Mouse (Mus musculus): ENCODE results near the gene Rpl32. TPM values are rescaled to one million over a fixed set of nuclear protein-coding genes. Genes with fewer than 3 reads are reported as not detected.

Rpl32 gene
- polyA plus RNA-seq (2012; rRNA removed): 276 and 321 TPM in 2 replicates

DNA sequence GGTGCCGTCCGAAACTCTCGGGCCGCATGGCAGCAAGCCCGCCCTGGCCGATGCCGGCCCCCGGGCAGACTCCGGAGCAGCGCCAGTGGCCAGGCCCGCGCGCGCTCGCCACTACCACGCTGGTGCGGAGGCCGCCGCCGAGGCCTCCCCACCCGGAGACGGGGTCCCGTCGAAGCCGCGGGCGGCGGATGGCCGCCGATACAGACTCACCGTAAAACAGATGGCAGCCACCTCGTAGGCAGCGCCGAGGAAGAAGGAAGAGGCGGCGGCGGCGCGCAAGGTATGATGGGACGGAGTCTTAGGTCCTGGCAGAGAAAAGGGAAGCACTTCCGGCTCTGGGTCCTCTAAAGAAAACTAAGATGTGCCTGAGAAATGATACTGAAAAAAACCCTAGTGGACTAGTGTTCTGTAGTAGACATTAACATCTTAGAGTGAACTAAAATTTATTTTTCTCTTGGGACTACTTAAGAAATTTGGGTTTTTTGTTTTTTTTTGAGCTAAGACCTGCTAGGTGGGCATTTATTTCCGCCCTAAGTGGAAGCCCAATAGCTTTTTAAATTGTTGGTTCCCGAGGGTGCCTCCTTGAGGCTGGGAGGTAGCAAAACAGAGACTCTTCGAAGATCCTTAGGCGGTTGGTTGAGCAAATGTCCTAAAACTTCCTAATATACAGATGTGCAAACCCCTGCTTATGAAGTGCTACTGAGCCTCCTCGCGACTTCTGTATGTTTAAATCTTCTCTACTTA, at the start of gene Rpl32:
TSS of gene Rpl32 (minus strand) at position 260 of the 744 bp plus-strand sequence.
- Histone ChIP-seq H3K4me1 (ENCODE audit: control insufficient read depth, insufficient read depth, low read length) (peaks cover 9% of the 10 kb centered on the region), H3K4me3 (replicated peaks; ENCODE audit: extremely low read depth, low read depth, low read length) (peak within 1 kb of the TSS; percentile 95)
- DNase-seq: peak; percentile 88
- TF ChIP-seq POLR2A (IDR thresholded peaks at IDR 0.05; ENCODE audit: borderline replicate concordance, extremely low read depth, low read depth, low read length) (peak; percentile 95), CTCF (IDR thresholded peaks at IDR 0.05; ENCODE audit: insufficient read depth, low read length) (peak; percentile 23; the same call in 1 of the 2 replicates)
- whole genome bisulfite sequencing: under 1% methylated on average over 47 of the region's 47 CpGs

DNA sequence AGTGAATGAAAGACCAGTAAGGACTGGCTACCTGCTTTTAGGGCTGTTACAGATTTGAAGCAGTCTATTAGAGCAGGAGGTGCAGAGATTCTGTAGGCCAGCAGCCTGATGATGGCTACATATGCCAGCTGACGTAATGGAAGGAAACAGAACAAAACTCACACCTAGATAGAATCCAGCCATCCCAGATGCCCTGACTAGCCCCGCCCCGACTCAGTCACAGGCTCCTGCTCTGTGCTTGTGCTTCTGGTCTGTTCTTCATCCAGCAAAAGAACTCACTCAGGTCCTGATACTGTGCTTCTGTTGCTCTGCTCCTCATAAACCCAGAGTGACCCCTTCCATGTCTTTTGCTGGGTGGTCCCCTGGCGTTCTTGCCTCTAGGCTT, 47.8 kb upstream of the Rpl32 start:
- 63% methylated on average over 4 of the region's 4 CpGs for WGBS
- no peaks in the 10 kb centered on the region for H3K4me1 ChIP-seq (ENCODE audit: control insufficient read depth, insufficient read depth, low read length)
- TF ChIP-seq CTCF (IDR thresholded peaks at IDR 0.05; ENCODE audit: insufficient read depth, low read length): no peak
- TF ChIP-seq POLR2A (IDR thresholded peaks at IDR 0.05; ENCODE audit: borderline replicate concordance, extremely low read depth, low read depth, low read length): no peak
- DNase-seq: no peak
- H3K4me3 ChIP-seq (replicated peaks; ENCODE audit: extremely low read depth, low read depth, low read length): no peak overlapping the region

DNA sequence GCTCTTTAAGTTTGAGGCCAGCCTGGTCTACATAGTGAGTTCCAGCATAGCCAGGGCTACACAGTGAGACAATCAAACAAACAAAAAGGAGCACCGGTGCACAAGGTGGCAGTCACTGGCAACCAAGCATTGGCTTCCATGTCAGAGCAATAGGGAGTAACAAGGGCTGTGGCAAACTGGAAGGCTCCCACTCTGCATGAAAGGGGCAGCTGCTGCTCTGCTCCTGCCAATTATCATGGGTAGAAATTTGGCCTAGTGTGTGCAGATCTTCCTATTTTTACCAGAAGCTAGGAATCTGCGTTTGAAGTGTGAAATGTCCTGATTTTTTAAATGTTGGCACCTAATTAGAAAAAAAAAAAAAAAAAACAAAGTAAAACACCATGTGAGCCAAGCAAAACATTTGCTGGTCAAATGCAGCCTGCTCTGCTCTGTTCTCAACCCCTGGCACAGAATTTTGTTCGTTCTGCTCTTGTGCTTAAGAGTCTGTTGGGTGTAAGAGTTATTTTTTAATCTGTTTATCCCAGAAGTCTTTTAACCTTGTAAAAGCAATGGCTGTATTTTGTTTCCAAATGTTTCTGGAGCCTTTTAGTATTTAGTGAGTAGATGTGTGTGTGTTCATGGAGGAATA, 47.3 kb upstream of the Rpl32 start:
- Histone ChIP-seq H3K4me3 (replicated peaks; ENCODE audit: extremely low read depth, low read depth, low read length) (no peak overlapping the region), H3K4me1 (ENCODE audit: control insufficient read depth, insufficient read depth, low read length) (no peaks in the 10 kb centered on the region)
- WGBS: 58% methylated on average over 3 of the region's 3 CpGs
- no peak for DNase-seq
- no peak for TF ChIP-seq CTCF (IDR thresholded peaks at IDR 0.05; ENCODE audit: insufficient read depth, low read length)
- no peak for TF ChIP-seq POLR2A (IDR thresholded peaks at IDR 0.05; ENCODE audit: borderline replicate concordance, extremely low read depth, low read depth, low read length)

DNA sequence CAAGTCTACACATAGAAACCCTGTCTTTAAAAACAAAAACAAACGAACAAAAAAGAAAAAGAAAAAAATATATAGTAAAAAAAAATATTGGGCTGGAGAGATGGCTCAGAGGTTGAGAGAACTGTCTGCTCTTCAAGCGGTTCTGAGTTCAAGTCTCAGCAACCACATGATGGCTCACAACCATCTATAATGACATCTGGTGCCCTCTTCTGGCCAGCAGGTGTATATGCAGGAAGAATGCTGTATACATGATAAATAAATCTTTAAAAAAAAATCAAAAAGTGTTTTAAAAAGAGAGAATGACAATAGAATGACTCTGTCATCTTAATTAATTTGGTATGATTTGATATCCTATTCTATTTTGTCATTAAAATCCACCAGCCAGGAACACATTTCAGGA, 45.9 kb upstream of the Rpl32 start:
- WGBS: 68% methylated on average over 2 of the region's 2 CpGs
- no peak overlapping the region for H3K4me3 ChIP-seq (replicated peaks; ENCODE audit: extremely low read depth, low read depth, low read length)
- DNase-seq: no peak
- TF ChIP-seq CTCF (IDR thresholded peaks at IDR 0.05; ENCODE audit: insufficient read depth, low read length): 0 out of 2 replicates have a peak, but pooled peaks have one; percentile 10
- TF ChIP-seq POLR2A (IDR thresholded peaks at IDR 0.05; ENCODE audit: borderline replicate concordance, extremely low read depth, low read depth, low read length): no peak
- H3K4me1 ChIP-seq (ENCODE audit: control insufficient read depth, insufficient read depth, low read length): no peaks in the 10 kb centered on the region

DNA sequence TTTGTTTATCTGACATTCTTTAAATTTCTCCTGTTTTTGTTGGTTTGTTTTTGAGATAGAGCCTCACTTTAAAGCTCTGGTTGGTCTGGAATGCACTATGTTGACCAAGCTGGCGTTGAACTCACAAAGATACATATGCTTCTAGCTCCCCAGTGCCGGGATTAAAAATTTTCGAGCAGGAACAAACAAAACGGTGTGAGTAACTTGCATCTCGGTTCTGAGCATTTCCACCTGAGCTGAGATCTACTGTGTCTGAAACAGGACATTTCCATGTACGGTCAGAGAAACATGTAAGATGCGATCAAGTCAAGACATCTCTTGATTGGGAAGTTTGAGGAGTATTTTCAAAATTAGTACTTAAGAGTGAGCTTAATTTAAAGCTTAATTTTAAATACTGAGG, 45.4 kb upstream of the Rpl32 start:
- H3K4me3 ChIP-seq (replicated peaks; ENCODE audit: extremely low read depth, low read depth, low read length): no peak overlapping the region
- H3K4me1 ChIP-seq (ENCODE audit: control insufficient read depth, insufficient read depth, low read length): no peaks in the 10 kb centered on the region
- TF ChIP-seq POLR2A (IDR thresholded peaks at IDR 0.05; ENCODE audit: borderline replicate concordance, extremely low read depth, low read depth, low read length) (no peak), CTCF (IDR thresholded peaks at IDR 0.05; ENCODE audit: insufficient read depth, low read length) (no peak)
- WGBS: 43% methylated on average over 7 of the region's 7 CpGs
- no peak for DNase-seq

DNA sequence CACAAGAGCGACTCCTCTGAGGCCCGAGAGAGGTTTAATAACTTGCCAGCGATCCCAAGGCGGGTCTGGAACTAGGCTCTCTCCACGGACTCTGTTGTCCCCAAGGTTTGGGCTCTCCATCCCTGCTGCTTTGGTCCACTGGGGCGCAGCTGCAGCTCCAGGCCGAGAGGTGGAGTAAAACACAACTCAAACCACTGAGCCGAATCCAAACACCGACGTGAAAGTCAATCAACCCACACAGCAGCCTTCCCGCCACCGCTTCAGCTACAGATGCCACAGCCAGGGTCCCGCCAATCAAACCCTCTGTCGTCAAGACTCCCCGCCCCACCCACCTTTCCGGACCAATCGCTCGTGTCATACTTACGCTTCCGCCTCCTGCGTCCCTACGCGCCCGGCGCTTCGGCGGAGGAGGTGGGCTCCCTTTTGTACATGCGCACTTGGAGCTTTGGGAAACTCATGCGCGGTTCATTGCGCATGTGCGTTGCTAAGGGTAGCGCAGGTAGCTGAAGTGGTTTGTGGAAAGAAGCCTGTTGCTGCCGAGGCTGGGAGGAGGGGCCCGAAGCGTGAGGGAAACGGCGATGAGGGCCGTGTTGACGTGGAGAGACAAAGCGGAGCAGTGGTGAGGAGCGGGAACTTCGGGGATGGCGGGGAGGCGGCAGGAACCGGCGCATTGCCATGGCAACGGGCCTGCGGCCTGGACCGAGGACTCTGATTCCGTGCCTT, 44.7 kb upstream of the Rpl32 start, which contains the start of the genes Mbd4 and Ift122:
TSS of gene Mbd4 (minus strand) at position 281 of the 723 bp plus-strand sequence.
TSS of gene Ift122 (plus strand) at position 380 of the 723 bp plus-strand sequence.
- WGBS: under 1% methylated on average over 50 of the region's 51 CpGs
- Histone ChIP-seq H3K4me3 (replicated peaks; ENCODE audit: extremely low read depth, low read depth, low read length) (peak within 1 kb of the TSS; percentile 74), H3K4me1 (ENCODE audit: control insufficient read depth, insufficient read depth, low read length) (no peaks in the 10 kb centered on the region)
- TF ChIP-seq POLR2A (IDR thresholded peaks at IDR 0.05; ENCODE audit: borderline replicate concordance, extremely low read depth, low read depth, low read length) (peak; percentile 43; the same call in 1 of the 2 replicates), CTCF (IDR thresholded peaks at IDR 0.05; ENCODE audit: insufficient read depth, low read length) (peak; percentile 44; the same call in 1 of the 2 replicates)
- peak; percentile 94 for DNase-seq

DNA sequence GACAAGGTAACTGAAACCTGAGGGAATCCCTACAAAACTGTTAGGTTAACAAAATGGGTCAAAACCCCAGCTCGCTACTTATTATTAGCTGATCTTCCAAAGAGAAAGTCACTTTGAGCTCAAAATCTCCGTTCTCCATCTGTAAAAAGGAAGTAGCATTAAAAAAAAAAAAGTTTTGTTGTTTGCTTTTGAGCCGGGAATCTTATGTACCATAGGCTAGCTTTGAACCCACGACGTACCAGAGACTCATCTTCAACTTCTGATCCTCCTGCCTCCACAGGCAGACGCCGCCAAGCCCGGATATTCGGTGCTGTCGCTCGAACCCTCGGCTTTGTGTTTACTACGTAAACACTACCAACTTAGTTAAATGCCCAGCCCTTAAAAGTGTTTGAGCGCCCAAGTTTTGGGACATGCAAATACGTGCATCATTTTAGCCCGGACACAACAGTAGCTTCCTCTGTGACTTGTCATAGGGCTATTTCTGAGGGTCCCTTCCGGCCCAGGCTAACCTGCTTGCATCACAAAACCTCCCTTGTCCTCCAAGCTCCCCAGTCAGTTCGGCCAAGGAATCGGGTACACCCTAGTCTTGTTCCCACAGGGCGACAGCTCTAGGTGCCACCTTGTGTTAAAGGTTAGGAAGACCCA, 44.0 kb upstream of the Rpl32 start:
- Histone ChIP-seq H3K4me3 (replicated peaks; ENCODE audit: extremely low read depth, low read depth, low read length) (peak overlapping the region; percentile 74), H3K4me1 (ENCODE audit: control insufficient read depth, insufficient read depth, low read length) (no peaks in the 10 kb centered on the region)

DNA sequence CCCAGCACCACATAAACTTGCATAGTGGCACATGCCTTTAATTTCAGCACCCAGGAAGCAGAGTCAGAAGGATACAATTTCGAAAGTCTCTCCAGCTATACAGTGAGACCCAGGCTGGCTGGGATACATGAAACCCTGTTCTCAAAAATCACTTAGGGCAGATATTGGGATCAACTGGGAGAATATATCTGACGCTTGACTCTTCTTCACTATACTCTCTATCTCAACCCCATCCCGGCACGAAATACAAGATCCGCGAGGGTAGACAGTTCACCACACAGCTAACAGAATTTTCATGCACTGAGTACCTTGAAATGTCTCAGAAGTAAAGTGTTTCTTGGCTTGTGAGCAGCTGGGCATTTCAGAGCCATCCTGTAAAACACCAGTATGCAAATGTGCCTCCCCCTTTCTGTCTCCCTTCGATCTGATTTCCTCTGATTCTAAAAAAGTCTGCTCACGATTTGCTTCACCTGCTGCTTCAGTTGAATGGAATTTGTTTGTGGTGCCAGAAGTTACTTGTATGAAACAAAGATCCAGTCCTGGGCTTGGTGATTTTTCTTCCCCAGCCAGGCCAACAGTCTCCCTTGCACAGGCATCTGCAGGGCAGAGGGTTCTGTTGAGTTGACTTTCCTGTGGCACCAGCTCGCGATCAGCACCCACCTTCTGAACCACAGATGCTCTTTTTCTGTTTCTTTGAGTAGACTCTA, 40.2 kb upstream of the Rpl32 start:
- 86% methylated on average over 10 of the region's 10 CpGs for WGBS
- DNase-seq: no peak
- no peak overlapping the region for H3K4me3 ChIP-seq (replicated peaks; ENCODE audit: extremely low read depth, low read depth, low read length)
- TF ChIP-seq POLR2A (IDR thresholded peaks at IDR 0.05; ENCODE audit: borderline replicate concordance, extremely low read depth, low read depth, low read length) (no peak), CTCF (IDR thresholded peaks at IDR 0.05; ENCODE audit: insufficient read depth, low read length) (no peak)
- no peaks in the 10 kb centered on the region for H3K4me1 ChIP-seq (ENCODE audit: control insufficient read depth, insufficient read depth, low read length)

More for the DNA sequence above, 44.0 kb upstream of the Rpl32 start:
- TF ChIP-seq CTCF (IDR thresholded peaks at IDR 0.05; ENCODE audit: insufficient read depth, low read length) (no peak), POLR2A (IDR thresholded peaks at IDR 0.05; ENCODE audit: borderline replicate concordance, extremely low read depth, low read depth, low read length) (no peak)
- no peak for DNase-seq
- WGBS: 5% methylated on average over 20 of the region's 20 CpGs
